Mouse (Mus musculus): ENCODE measurements around the gene Siae. TPM values are rescaled to one million over a fixed set of nuclear protein-coding genes. Genes with fewer than 3 reads are reported as not detected.

Gene Siae
- total RNA-seq, 2 experiments from 2014 or later: 3.3 to 4.0 TPM

GRCm38 (mm10) chr9:37670261-37670660 lies 114.8 kb downstream of the Siae start:
- DNase-seq (ENCODE audit: low spot score): no peak

GRCm38 (mm10) chr9:37675287-37675686 lies 119.8 kb downstream of the Siae start:
- no peak for DNase-seq (ENCODE audit: low spot score)

- no peak for DNase-seq (ENCODE audit: low spot score)
These were observed 125.6 kb downstream of the Siae start for GRCm38 (mm10) chr9:37681123-37681522.

- DNase-seq (ENCODE audit: low spot score): no peak
These were observed 131.9 kb downstream of the Siae start for GRCm38 (mm10) chr9:37687288-37687940.

GRCm38 (mm10) chr9:37687941-37688303 lies 132.4 kb downstream of the Siae start:
- DNase-seq (ENCODE audit: low spot score): no peak

GRCm38 (mm10) chr9:37689970-37690686 lies 134.6 kb downstream of the Siae start:
- DNase-seq (ENCODE audit: low spot score): no peak

Other genes starting within 250 kb of the Siae start
- gene Ccdc15, start 207.3 kb upstream of the Siae start, total RNA-seq (2021): 1 to 10 TPM; 1.5 TPM
- under 1 TPM; 0.11 to 0.17 TPM for gene Hepacam, start 188.3 kb upstream of the Siae start, total RNA-seq (2021)
- gene Robo4, start 153.8 kb upstream of the Siae start, total RNA-seq (2021): 10 to 100 TPM in 1 of 2 experiments, 1 to 10 TPM in 1; 6.4 to 10.1 TPM
- gene Robo3, start 122.5 kb upstream of the Siae start, total RNA-seq (2021): not detected
- gene Msantd2, start 66.4 kb upstream of the Siae start, total RNA-seq (2021): 1 to 10 TPM; 3.2 to 5.5 TPM
- 10 to 100 TPM; 17.9 to 18.5 TPM for gene Esam, start 27.6 kb upstream of the Siae start, total RNA-seq (2021)
- under 1 TPM; 0.55 to 0.85 TPM for gene Vsig2, start 16.4 kb upstream of the Siae start, total RNA-seq (2021)
- under 1 TPM; 0.34 to 0.57 TPM for gene Nrgn, start 2.8 kb upstream of the Siae start, total RNA-seq (2021)
- gene Spa17, start 58.0 kb downstream of the Siae start, total RNA-seq (2021): 1 to 10 TPM; 2.8 to 3.5 TPM
- 10 to 100 TPM; 30.6 to 33.3 TPM for gene Tbrg1, start 101.6 kb downstream of the Siae start, total RNA-seq (2021)
- gene Panx3, start 113.5 kb downstream of the Siae start, total RNA-seq (2021): not detected
- not detected for gene Olfr160, start 160.6 kb downstream of the Siae start, total RNA-seq (2021)
- gene Olfr874, start 189.4 kb downstream of the Siae start, total RNA-seq (2021): not detected
- gene Olfr875, start 216.2 kb downstream of the Siae start, total RNA-seq (2021): not detected
- not detected for gene Olfr876, start 247.3 kb downstream of the Siae start, total RNA-seq (2021)